Mouse (Mus musculus) gastrocnemius, adult 2 months (tissue): ENCODE data around the gene Gmppa. TPM values are rescaled to one million over a fixed set of nuclear protein-coding genes. Genes with fewer than 3 reads are reported as not detected.

Experiments
- DNase-seq: peaks from one replicate; pipeline ENCODE4 v3.0.0; 2022
- H3K27ac ChIP-seq: fragments of 200-600 bp; 2 replicates; pipeline ENCODE4 v1.8.1; 2022; ENCODE audit warnings: mild to moderate bottlenecking
- H3K4me3 ChIP-seq: fragments of 200-600 bp; 2 replicates; pipeline ENCODE4 v1.8.1; 2022; ENCODE audit warnings: mild to moderate bottlenecking, moderate library complexity
- CTCF ChIP-seq: fragments of 200-600 bp; IDR thresholded peaks from 2 replicates; pipeline ENCODE4 v1.8.1; 2022; ENCODE audit warnings: antibody characterized with exemption, mild to moderate bottlenecking, moderate library complexity
- intact Hi-C: fragments of 180-260 bp; cut with DNase I; formaldehyde crosslinking; loops from one replicate; pipeline ENCODE4 v1.15.1; 2025
- total RNA-seq, 2 experiments: library from RNA; stranded (reverse); gene quantifications; 2 replicates each; pipeline ENCODE4 v1.2.3; 2021

Gmppa gene
- total RNA-seq, 2 experiments from 2014 or later = 41.1 to 42.7 TPM

DNA sequence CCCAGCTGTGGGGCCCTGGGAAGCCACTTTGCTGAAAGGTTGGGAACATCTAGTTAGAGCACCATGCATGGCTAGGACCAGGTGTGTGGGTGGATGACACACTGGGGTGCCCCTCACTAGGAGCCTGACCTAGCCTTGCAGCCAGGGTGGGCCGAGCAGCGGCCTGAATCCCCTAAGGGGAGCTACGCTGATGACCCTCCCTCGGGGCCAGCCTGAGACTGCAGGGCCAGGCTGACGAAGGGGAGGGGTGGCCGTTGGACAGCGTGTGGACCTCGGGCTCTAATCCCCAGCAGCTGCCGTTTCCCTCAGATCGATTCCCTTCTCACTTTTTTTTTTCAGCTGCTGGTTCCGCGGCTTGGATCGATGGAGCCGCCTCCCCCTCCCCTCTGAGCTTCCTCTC is 13.2 kb downstream of the Gmppa start:
- intact Hi-C loops = loop anchor here (5.0 kb wide), 1 partner anchor 107 kb away; no protein-coding TSS in a partner anchor
- no peak for DNase-seq
- no peak overlapping the region for H3K4me3 ChIP-seq
- no peak for TF ChIP-seq CTCF
- H3K27ac ChIP-seq = no peak overlapping the region

DNA sequence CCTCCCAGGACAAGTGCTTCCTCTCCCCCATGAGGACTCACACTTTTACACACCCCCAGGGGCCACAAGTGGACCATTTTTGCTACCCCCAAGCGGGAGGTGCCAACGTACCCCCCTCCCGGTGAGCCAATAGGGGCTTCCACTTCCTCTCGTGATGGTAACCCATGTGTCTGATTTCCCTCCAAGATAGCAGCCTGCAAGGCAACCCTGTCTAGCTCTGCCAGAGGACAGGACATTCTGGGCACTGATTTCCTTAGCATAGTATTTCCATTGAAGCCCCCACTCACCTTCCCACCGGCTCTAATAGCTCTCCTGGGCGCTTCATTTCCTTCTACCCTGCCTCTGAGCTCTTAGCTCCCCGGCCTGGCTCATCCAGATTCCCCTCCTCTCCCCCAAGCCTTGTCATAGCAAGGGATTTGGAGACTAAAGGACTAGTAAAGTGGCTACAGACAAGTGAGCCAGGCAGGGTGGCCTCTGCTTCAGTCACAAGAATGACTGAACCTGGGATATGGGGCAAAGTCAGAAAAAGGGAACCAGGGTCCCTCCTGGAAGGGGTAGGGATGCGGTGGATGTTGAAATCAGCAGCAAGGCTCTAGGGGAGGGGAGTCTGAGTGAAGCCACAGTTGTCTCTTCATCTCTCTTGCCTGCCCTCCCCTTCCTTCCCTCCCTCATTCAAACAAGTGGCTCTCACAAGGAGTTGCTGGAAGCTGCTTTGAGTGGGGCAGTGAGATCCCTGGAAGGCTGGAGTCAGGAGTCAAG is 13.8 kb downstream of the Gmppa start:
- H3K4me3 ChIP-seq = no peak overlapping the region
- intact Hi-C loops = loop anchor here (5.0 kb wide), 1 partner anchor 107 kb away; no protein-coding TSS in a partner anchor
- no peak for TF ChIP-seq CTCF

DNA sequence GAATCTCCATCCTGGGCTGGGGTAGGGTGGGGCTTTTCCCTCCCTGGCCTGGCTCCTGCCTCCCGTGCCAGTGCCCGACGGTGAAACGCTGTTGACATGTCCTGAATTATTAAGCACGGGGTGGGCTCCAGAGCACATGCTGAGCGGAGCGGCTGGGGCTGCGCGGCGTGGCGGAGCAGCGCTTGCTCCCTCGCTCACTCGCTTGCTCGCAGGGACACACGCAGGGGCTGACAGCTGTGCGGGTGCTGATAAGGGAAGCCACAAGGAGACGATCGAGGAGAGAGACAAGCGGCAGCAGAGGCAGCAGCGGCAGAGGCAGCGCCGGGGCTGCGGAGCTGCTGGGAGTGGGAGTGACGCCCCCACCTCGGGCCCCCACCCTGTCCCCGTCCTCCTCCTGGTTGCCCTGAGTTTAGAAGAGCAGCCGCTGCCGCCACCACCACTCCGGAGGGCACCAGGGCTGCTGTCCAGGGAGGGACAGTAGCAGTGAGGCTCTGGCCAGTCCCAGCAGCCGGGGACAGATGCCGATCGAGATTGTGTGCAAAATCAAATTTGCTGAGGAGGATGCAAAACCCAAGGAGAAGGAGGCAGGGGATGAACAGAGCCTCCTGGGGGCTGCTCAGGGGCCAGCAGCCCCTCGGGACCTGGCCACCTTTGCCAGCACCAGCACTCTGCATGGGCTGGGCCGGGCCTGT is 14.7 kb downstream of the Gmppa start, which contains the start of gene Asic4:
Gene Asic4, plus strand, starts transcription at position 123 of the 692 bp plus-strand sequence.
- Histone ChIP-seq H3K27ac (no peak within 1 kb of the TSS), H3K4me3 (peak within 1 kb of the TSS; percentile 49)
- intact Hi-C loops = no loop called here
- TF ChIP-seq CTCF = no peak
- DNase-seq = no peak

More for the DNA sequence above, 13.8 kb downstream of the Gmppa start:
- H3K27ac ChIP-seq = no peak overlapping the region
- no peak for DNase-seq

DNA sequence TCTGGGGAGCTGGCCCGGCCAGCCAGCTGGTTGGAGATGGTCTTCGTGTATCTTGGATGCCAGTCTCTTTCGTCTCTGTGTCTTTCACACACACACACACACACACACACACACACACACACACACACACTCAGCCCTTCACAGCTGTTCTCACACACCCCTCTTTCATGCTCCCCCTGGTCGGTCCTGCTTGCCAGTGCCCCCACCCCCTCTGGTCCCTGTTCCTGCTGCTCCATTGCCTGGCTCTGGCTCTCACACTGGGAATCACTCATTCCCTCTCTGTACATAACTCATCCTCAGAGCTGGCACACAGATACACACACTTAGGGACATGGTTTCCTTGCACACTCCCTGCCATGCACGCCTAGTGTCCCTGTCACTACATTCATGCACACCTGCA is 16.2 kb downstream of the Gmppa start:
- no peak for DNase-seq
- Histone ChIP-seq H3K4me3 (no peak overlapping the region), H3K27ac (no peak overlapping the region)
- no peak for TF ChIP-seq CTCF
- intact Hi-C loops = no loop called here

DNA sequence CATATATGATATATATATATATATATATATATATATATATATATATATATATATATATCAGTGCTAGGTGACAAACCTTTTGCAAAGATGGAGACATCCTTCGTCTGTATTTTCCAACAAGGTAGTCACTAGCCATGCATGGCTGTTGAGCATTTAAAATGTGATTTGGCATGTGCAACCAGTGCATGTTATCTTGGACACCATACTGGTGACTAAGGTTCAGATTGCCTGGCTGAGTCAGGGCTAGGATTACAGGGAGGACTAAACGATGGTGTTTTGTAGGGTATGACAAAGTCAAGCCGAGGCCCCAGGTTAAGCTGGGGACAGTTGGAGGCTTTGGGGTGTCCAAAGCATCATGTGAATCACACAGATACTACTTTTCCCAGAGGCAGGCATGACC is 19.7 kb downstream of the Gmppa start:
- no peak for DNase-seq
- Histone ChIP-seq H3K4me3 (no peak overlapping the region), H3K27ac (no peak overlapping the region)
- TF ChIP-seq CTCF = no peak
- intact Hi-C loops = no loop called here

DNA sequence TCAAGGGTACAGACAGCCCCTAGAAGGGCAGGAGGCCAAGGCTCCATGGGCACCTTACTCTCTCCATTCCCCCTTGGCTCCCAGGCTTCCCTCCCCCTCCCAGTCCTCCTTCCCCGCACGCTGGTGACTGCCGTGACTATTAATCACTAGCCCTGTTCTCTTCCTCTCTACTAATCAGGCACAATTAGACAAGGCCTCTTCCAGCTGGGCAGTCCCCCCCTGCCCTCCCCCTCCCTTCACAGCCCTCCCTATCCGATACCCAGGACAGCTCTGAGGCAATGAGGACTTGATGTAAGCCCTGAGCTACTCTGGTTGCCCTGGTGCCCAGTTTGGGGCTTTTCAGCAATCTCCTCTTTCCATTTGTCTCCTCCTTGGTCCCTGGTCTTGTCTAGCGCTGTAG is 20.2 kb downstream of the Gmppa start:
- Histone ChIP-seq H3K4me3 (no peak overlapping the region), H3K27ac (no peak overlapping the region)
- no peak for DNase-seq
- intact Hi-C loops = no loop called here
- TF ChIP-seq CTCF = no peak

DNA sequence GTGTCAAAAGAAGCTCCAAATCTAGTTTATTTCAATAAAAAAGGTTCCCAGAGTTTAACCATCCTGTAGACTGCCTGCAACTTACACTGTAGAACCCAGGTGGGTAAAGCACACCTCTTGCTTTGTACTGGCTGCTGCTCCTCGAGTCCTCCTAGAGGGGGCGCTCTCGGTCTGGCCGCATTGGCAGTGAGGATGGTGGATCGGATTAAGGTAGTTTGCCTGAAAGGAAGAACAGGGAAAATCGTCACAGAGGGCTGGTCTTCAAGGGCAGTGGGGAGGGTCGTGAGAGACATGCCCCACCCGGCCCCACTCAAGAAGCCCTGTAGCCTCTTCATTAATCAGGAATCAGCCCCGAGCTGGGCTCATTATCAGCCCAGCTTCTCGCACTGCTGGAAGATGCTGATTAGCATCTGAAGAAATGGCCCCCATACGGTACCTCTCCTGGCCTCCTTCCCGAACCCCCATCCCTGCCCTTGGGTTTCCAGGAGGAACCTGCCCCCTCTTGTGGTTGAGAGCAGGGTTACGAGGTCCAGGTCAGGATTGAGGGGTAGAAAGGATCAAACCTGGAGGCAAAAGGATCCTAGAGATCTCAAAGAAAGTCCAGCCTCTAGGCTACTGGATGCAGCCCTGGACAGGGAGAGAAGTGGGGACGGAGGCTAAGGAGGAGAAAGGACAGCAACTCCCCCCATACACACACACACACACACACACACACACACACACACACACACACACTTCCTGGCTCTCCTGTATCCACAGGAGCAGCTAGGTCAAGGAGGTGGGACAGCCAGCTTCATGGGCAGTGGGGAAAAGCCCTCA is 21.2 kb downstream of the Gmppa start:
- peak; percentile 47 for TF ChIP-seq CTCF
- no peak for DNase-seq
- Histone ChIP-seq H3K27ac (no peak overlapping the region), H3K4me3 (no peak overlapping the region)
- intact Hi-C loops = no loop called here

DNA sequence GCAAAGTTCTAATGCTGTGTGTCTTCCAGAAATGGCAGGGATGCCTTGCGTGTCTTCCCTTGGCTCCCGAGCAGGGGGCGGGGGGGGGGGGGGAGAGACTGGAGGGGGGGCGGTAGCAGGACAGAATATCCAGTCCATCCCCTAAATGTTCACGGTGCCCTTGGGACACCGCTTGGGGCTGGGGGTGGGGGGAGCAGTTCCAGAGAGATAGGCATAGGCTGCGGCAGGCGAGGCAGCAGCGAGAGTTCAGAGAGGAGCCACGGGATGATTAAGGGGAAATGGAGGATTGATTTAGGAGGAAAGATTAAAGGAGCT is 21.9 kb downstream of the Gmppa start:
- Histone ChIP-seq H3K4me3 (no peak overlapping the region), H3K27ac (no peak overlapping the region)
- no peak for DNase-seq
- intact Hi-C loops = no loop called here
- TF ChIP-seq CTCF = no peak

DNA sequence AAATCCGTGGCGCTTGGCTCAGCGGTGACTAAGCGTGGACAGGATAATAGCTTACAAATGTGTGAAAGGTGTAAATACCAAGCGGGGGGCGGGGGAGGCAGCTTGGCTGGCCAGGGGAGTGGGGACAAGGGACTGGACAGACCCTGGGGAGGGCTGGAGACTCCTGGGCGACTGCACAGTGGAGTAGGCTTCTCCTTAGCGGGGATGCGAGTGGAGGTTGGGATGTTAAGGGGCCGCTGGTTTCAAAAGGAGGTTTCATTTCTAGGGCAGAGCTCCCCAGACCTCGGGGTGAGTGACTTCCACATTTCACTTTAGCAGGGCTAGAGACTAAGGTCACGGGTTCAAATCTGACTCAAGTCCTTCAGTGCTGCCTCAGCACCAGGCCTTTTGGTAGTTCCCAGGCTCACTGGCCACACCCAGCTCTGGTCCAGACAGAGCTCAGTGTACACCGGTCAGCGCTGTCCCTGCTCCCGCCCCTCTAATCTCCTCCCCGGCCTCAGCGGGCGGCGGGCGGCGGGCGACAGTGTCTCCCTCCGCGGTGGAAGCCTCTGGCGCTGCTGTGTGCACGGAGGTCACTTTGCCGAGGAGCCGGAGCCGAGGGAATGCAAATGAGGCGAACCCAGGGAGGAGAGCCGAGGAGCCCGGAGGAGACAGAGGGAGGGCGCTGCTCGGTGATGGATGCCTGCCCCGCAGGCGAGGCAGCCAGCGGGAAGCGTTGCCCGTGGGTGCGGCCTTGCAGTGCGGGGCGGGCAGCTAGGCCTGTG is 22.5 kb downstream of the Gmppa start:
- peak; percentile 3; the same call in 1 of the 2 replicates for TF ChIP-seq CTCF
- H3K27ac ChIP-seq = peak overlapping the region; percentile 69; the same call in 1 of the 2 replicates
- H3K4me3 ChIP-seq = peak overlapping the region; percentile 67
- intact Hi-C loops = no loop called here
- DNase-seq = peak; percentile 72

DNA sequence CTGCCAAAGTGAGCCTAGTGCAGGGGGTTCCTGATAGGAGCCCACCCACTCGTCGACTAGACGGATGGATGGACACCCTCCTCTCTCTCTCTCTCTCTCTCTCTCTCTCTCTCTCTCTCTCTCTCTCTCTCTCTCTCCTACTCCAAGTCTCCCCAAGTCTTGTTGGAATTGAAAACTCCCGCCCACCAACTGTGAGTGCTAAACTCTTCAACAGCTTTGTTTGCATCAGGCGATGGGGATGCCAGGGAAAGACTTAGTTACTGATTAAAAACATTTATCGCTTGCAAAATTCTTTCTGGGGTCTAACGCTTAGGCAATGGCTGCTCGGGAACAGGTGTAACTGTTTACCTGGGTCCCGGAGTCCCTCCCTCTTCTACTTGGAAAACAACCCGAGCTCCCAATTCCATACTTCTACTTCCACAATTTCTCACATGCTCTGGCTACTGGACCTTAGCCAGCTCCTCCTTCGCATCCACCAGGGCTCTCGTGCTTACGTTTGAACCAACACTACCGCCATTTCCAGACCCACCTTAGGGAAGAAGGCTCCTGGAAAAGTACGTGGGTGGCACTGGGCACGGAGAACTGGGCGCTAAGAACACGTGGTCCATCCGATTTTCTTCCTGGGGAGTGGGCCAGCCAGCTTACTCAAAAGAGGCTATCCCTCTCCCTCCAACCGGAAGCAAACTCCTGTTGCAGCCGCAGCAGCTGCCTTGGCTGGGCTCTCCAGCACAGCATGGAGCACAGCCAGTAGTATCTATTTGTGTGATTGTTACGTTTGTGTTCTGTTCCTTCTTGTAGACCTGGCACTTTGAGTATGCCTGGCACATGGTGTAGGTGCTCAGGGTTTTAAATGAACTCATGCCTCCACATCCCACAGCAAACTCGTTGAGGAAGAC is 23.3 kb downstream of the Gmppa start:
- DNase-seq = peak; percentile 66
- Histone ChIP-seq H3K27ac (peak overlapping the region; percentile 69), H3K4me3 (peak overlapping the region; percentile 67)
- TF ChIP-seq CTCF = no peak
- intact Hi-C loops = no loop called here

DNA sequence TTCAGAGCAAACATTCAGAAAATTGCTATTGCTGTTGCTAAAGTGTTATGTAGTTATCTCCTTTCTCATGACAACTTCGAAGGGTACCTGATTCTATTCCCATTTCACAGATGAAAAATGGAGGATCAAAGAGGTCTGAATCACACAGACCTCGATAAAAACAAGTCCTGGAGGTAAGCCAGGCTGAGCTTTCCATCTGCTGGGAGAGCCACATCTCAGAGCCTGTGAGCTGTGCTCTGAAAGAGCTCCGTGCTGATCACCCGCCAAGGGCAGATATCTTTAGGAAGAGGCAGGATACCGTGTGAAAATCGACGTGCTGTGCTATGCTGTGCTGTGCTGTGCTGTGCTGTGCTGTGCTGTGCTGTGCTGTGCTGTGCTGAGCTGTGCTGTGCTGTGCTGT is 24.6 kb downstream of the Gmppa start:
- DNase-seq = no peak
- TF ChIP-seq CTCF = no peak
- no peak overlapping the region for H3K4me3 ChIP-seq
- intact Hi-C loops = no loop called here
- H3K27ac ChIP-seq = no peak overlapping the region
